In genomic region chr14:32095646-32096045, GRCm38 (mm10) we compare ENCODE assay signal across 42 mouse cellular contexts. TPM values are rescaled to one million over a fixed set of nuclear protein-coding genes. Genes with fewer than 3 reads are reported as not detected.
"Had no signal": no experiment of that assay in that cellular context is flagged by ENCODE, and none has a peak within 500 bp of the region (broad histone marks: within the 10 kb centered on the region; RNA-seq: fewer than 3 reads in every experiment).

No protein-coding gene starts in this region.

- H3K4me3 ChIP-seq: heart, embryonic 10.5 days; heart, embryonic 12.5 days; hindbrain, embryonic 13.5 days; hindbrain, embryonic 15.5 days; limb, embryonic 13.5 days; limb, embryonic 15.5 days; liver, embryonic 12.5 days had no signal

- H3K9me3 ChIP-seq: heart, embryonic 10.5 days; hindbrain, embryonic 13.5 days; hindbrain, embryonic 15.5 days; limb, embryonic 13.5 days; limb, embryonic 15.5 days; liver, embryonic 12.5 days had no signal

- H3K9ac ChIP-seq: forebrain, postnatal 0 days; heart, embryonic 12.5 days; hindbrain, embryonic 13.5 days; hindbrain, embryonic 15.5 days; limb, embryonic 13.5 days; limb, embryonic 15.5 days; liver, embryonic 12.5 days; liver, embryonic 14.5 days had no signal

- H3K4me1 ChIP-seq: heart, embryonic 10.5 days; hindbrain, embryonic 13.5 days; hindbrain, embryonic 15.5 days had no signal

- H3K4me2 ChIP-seq: heart, embryonic 12.5 days; hindbrain, embryonic 13.5 days; hindbrain, embryonic 15.5 days; limb, embryonic 13.5 days; limb, embryonic 15.5 days; liver, embryonic 12.5 days had no signal

- H3K27ac ChIP-seq: heart, embryonic 10.5 days; hindbrain, embryonic 13.5 days; hindbrain, embryonic 15.5 days; hindbrain, postnatal 0 days; kidney, postnatal 0 days; limb, embryonic 13.5 days; limb, embryonic 15.5 days; liver, embryonic 12.5 days; liver, embryonic 14.5 days had no signal

- H3K27me3 ChIP-seq: heart, embryonic 12.5 days; hindbrain, embryonic 13.5 days; hindbrain, embryonic 15.5 days; limb, embryonic 13.5 days; limb, embryonic 15.5 days; liver, embryonic 12.5 days had no signal

- DNase-seq: forebrain, postnatal 0 days; gastrocnemius, postnatal 14 days; gastrocnemius, postnatal 36 days; heart, adult 18-20 months; heart, postnatal 10 days; kidney, adult 11 months; kidney, adult 2 months; kidney, postnatal 25 days; layer of hippocampus, adult 9-11 months; layer of hippocampus, postnatal 36 days; left cerebral cortex, postnatal 4 days had no signal

- ATAC-seq: forebrain, postnatal 0 days; hindbrain, postnatal 0 days; liver, embryonic 12.5 days had no signal

RNA-seq across cellular contexts. Expression of gene Msmb, which starts 46.2 kb away (rescaled TPM):
- total RNA-seq: forebrain, postnatal 0 days; gastrocnemius, adult 18-20 months; gastrocnemius, adult 8-10 months; gastrocnemius, postnatal 14 days; gastrocnemius, postnatal 36 days; heart, adult 18-20 months; heart, adult 8-10 months; heart, postnatal 10 days; heart, postnatal 25 days; hematopoietic stem cell, adult 5-6 weeks; hindbrain, postnatal 0 days; layer of hippocampus, adult 18-20 months; layer of hippocampus, adult 8-10 months; layer of hippocampus, postnatal 14 days; layer of hippocampus, postnatal 36 days; left cerebral cortex, adult 18-20 months; left cerebral cortex, adult 8-10 months; left cerebral cortex, postnatal 10 days; left cerebral cortex, postnatal 25 days; left cerebral cortex, postnatal 4 days; liver, adult 2 months had no signal
- polyA plus RNA-seq: forebrain, postnatal 0 days; gonadal fat pad, adult 2 months; heart, embryonic 10.5 days; heart, embryonic 12.5 days; heart, embryonic 14.5 days; heart, embryonic 16.5 days; hindbrain, embryonic 11.5 days; hindbrain, embryonic 13.5 days; hindbrain, embryonic 15.5 days; hindbrain, postnatal 0 days; intestine, embryonic 14.5 days; kidney, adult 2 months; kidney, postnatal 0 days; large intestine, adult 2 months; limb, embryonic 11.5 days; limb, embryonic 13.5 days; limb, embryonic 15.5 days; liver, adult 2 months; liver, embryonic 16.5 days had no signal
